Mouse (Mus musculus) effector memory CD4-positive, alpha-beta T cell, adult 5 months (primary cell): ENCODE measurements around the gene Socs3. TPM values are rescaled to one million over a fixed set of nuclear protein-coding genes. Genes with fewer than 3 reads are reported as not detected.

Experiments used
- polyA plus RNA-seq: library from polyadenylated mRNA; unstranded; fragments of 100-300 nt; shearing (Covaris generic); gene quantifications from one replicate; pipeline ENCODE4 v1.2.1, GENCODE M21; 2017

Socs3 gene
- polyA plus RNA-seq = 466 TPM

GRCm38 (mm10) chr11:117969945-117970872, at the start of gene Socs3:
Gene Socs3, minus strand, starts transcription at chr11:117970047.

GRCm38 (mm10) chr11:117986126-117987031, 16.5 kb upstream of the Socs3 start, which contains the start of gene Pgs1:
Gene Pgs1, plus strand, starts transcription at chr11:117986292.

Other genes starting within 250 kb of the Socs3 start
- gene Tmc8, start 188.0 kb downstream of the Socs3 start, polyA plus RNA-seq = 53.2 TPM
- 104 TPM for gene Tmc6, start 187.8 kb downstream of the Socs3 start, polyA plus RNA-seq
- not detected for gene 6030468B19Rik, start 172.4 kb downstream of the Socs3 start, polyA plus RNA-seq
- not detected for gene Gm20708, start 160.4 kb downstream of the Socs3 start, polyA plus RNA-seq
- gene Syngr2, start 160.4 kb downstream of the Socs3 start, polyA plus RNA-seq = 102 TPM
- gene Afmid, start 144.1 kb downstream of the Socs3 start, polyA plus RNA-seq = 14.8 TPM
- 11.6 TPM for gene Tk1, start 144.0 kb downstream of the Socs3 start, polyA plus RNA-seq
- gene Birc5, start 120.8 kb downstream of the Socs3 start, polyA plus RNA-seq = 0.69 TPM
- not detected for gene Tmem235, start 109.3 kb downstream of the Socs3 start, polyA plus RNA-seq
- gene Tha1, start 96.6 kb downstream of the Socs3 start, polyA plus RNA-seq = 7.1 TPM
- 40.1 TPM for gene Pgs1, start 16.2 kb upstream of the Socs3 start, polyA plus RNA-seq
- 0.20 TPM for gene Dnah17, start 160.6 kb upstream of the Socs3 start, polyA plus RNA-seq